Mouse (Mus musculus): ENCODE measurements around the gene Cd1d1. TPM values are rescaled to one million over a fixed set of nuclear protein-coding genes. Genes with fewer than 3 reads are reported as not detected.

Gene Cd1d1
- polyA plus RNA-seq, 1 experiment from 2014 or later, result 38.6 TPM

GRCm38 (mm10) chr3:86983382-86983781 lies 15.9 kb downstream of the Cd1d1 start:
- 54% methylated on average over 6 of the region's 6 CpGs for WGBS
- Histone ChIP-seq H3K4me2 (ENCODE audit: low read depth, low read length) (no peak overlapping the region), H3K9me3 (ENCODE audit: control insufficient read depth, low read length) (no peaks in the 10 kb centered on the region), H3K4me3 (ENCODE audit: low read length) (no peak overlapping the region), H3K4me1 (replicated peaks; ENCODE audit: control insufficient read depth, insufficient read depth, low read length) (no peaks in the 10 kb centered on the region), H3K36me3 (ENCODE audit: control insufficient read depth, insufficient read depth, low read length) (no peaks in the 10 kb centered on the region), H3K27ac (ENCODE audit: low read length) (no peak overlapping the region), H3K27me3 (ENCODE audit: control insufficient read depth, insufficient read depth, low read depth, low read length) (no peaks in the 10 kb centered on the region), H3K9ac (ENCODE audit: low read length) (no peak overlapping the region)
- no peak; the same call in 1 of the 2 replicates for ATAC-seq (ENCODE audit: low read depth)

GRCm38 (mm10) chr3:86976546-86976945 lies 22.7 kb downstream of the Cd1d1 start:
- Histone ChIP-seq H3K4me1 (replicated peaks; ENCODE audit: control insufficient read depth, insufficient read depth, low read length) (no peaks in the 10 kb centered on the region), H3K27me3 (ENCODE audit: control insufficient read depth, insufficient read depth, low read depth, low read length) (no peaks in the 10 kb centered on the region), H3K4me2 (ENCODE audit: low read depth, low read length) (no peak overlapping the region), H3K9ac (ENCODE audit: low read length) (no peak overlapping the region), H3K36me3 (ENCODE audit: control insufficient read depth, insufficient read depth, low read length) (no peaks in the 10 kb centered on the region), H3K27ac (ENCODE audit: low read length) (no peak overlapping the region), H3K4me3 (ENCODE audit: low read length) (no peak overlapping the region), H3K9me3 (ENCODE audit: control insufficient read depth, low read length) (no peaks in the 10 kb centered on the region)
- no peak for ATAC-seq (ENCODE audit: low read depth)
- 12% methylated on average over 8 of the region's 8 CpGs for WGBS

- ATAC-seq (ENCODE audit: low read depth), result no peak
- WGBS, result 85% methylated on average over 2 of the region's 2 CpGs
- no peak overlapping the region for H3K27ac ChIP-seq (ENCODE audit: low read length)
- H3K4me3 ChIP-seq (ENCODE audit: low read length), result no peak overlapping the region
- H3K9ac ChIP-seq (ENCODE audit: low read length), result no peak overlapping the region
- H3K4me1 ChIP-seq (replicated peaks; ENCODE audit: control insufficient read depth, insufficient read depth, low read length), result no peaks in the 10 kb centered on the region
- H3K27me3 ChIP-seq (ENCODE audit: control insufficient read depth, insufficient read depth, low read depth, low read length), result no peaks in the 10 kb centered on the region
- no peaks in the 10 kb centered on the region for H3K9me3 ChIP-seq (ENCODE audit: control insufficient read depth, low read length)
- H3K4me2 ChIP-seq (ENCODE audit: low read depth, low read length), result no peak overlapping the region
- H3K36me3 ChIP-seq (ENCODE audit: control insufficient read depth, insufficient read depth, low read length), result no peaks in the 10 kb centered on the region
These were observed 24.1 kb downstream of the Cd1d1 start for GRCm38 (mm10) chr3:86975150-86975549.

GRCm38 (mm10) chr3:86962665-86963435 lies 36.4 kb downstream of the Cd1d1 start:
- 79% methylated on average over 17 of the region's 17 CpGs for WGBS
- Histone ChIP-seq H3K4me3 (ENCODE audit: low read length) (no peak overlapping the region), H3K9me3 (ENCODE audit: control insufficient read depth, low read length) (no peaks in the 10 kb centered on the region), H3K4me1 (replicated peaks; ENCODE audit: control insufficient read depth, insufficient read depth, low read length) (no peaks in the 10 kb centered on the region), H3K36me3 (ENCODE audit: control insufficient read depth, insufficient read depth, low read length) (no peaks in the 10 kb centered on the region), H3K27me3 (ENCODE audit: control insufficient read depth, insufficient read depth, low read depth, low read length) (no peaks in the 10 kb centered on the region), H3K9ac (ENCODE audit: low read length) (no peak overlapping the region), H3K27ac (ENCODE audit: low read length) (no peak overlapping the region), H3K4me2 (ENCODE audit: low read depth, low read length) (no peak overlapping the region)
- ATAC-seq (ENCODE audit: low read depth), result no peak

- Histone ChIP-seq H3K4me3 (ENCODE audit: low read length) (no peak overlapping the region), H3K36me3 (ENCODE audit: control insufficient read depth, insufficient read depth, low read length) (no peaks in the 10 kb centered on the region), H3K27me3 (ENCODE audit: control insufficient read depth, insufficient read depth, low read depth, low read length) (no peaks in the 10 kb centered on the region), H3K9ac (ENCODE audit: low read length) (no peak overlapping the region), H3K4me2 (ENCODE audit: low read depth, low read length) (no peak overlapping the region), H3K9me3 (ENCODE audit: control insufficient read depth, low read length) (no peaks in the 10 kb centered on the region), H3K27ac (ENCODE audit: low read length) (no peak overlapping the region), H3K4me1 (replicated peaks; ENCODE audit: control insufficient read depth, insufficient read depth, low read length) (no peaks in the 10 kb centered on the region)
- ATAC-seq (ENCODE audit: low read depth), result no peak
- 78% methylated on average over 2 of the region's 2 CpGs for WGBS
These were observed 37.9 kb downstream of the Cd1d1 start for GRCm38 (mm10) chr3:86961395-86961669.

DNA sequence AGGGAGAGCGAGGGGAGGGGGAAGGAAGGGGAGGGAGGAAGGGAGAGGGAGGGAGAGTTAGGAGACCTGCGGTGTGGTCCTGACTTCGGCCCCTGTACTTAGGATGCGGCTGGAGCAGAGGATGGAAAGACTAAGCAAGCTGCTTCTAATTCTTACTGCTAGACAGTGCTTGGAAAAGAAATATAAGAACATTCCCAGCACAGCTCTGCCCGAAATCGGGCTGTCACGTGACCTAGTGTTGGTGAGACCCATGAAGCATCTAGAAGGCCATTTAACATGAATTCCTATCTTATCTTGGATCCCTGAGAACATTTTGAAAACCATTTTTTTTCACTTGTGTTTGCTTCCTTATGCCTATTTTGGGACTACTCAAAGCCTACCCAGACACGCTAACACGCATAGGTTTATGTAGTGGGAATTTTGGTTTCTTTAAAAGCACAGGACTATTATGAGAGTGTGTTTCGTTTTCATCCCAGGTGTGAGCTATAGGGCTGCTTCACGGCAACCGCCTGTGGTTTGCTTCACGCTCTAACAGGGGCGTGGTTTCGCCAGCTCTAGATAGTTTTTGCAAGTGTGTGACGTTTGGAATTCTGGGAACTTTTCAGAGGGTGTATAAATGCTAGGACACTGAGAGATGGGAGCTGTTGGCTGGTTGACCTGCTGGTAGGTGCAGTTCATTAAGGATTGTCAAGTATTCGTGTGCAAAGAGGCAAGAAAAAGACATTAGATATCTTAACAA lies 38.4 kb downstream of the Cd1d1 start:
- Histone ChIP-seq H3K27me3 (ENCODE audit: control insufficient read depth, insufficient read depth, low read depth, low read length) (no peaks in the 10 kb centered on the region), H3K4me3 (ENCODE audit: low read length) (no peak overlapping the region), H3K9ac (ENCODE audit: low read length) (no peak overlapping the region), H3K4me1 (replicated peaks; ENCODE audit: control insufficient read depth, insufficient read depth, low read length) (no peaks in the 10 kb centered on the region), H3K9me3 (ENCODE audit: control insufficient read depth, low read length) (no peaks in the 10 kb centered on the region), H3K36me3 (ENCODE audit: control insufficient read depth, insufficient read depth, low read length) (no peaks in the 10 kb centered on the region), H3K4me2 (ENCODE audit: low read depth, low read length) (no peak overlapping the region), H3K27ac (ENCODE audit: low read length) (no peak overlapping the region)
- WGBS, result 74% methylated on average over 17 of the region's 17 CpGs
- ATAC-seq (ENCODE audit: low read depth), result no peak

DNA sequence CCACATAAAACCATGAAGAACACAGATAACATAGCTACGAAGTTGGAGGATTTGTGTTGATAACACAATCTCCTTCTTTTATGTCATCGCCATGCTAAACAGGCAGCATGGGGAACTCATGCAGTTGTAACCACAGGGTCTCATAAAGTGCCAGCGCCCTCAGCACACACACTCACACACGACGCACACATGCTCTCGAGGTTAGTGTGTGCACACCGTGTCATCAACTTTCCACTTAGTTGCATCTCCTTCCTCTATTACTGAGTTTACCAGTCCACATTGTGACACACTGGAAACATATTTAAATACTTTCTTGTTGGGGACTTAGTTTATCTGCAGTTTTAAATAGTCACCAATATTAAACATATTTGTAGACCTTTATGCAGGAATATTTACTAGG lies 40.2 kb downstream of the Cd1d1 start:
- Histone ChIP-seq H3K9me3 (ENCODE audit: control insufficient read depth, low read length) (no peaks in the 10 kb centered on the region), H3K9ac (ENCODE audit: low read length) (no peak overlapping the region), H3K27me3 (ENCODE audit: control insufficient read depth, insufficient read depth, low read depth, low read length) (no peaks in the 10 kb centered on the region), H3K4me2 (ENCODE audit: low read depth, low read length) (no peak overlapping the region), H3K36me3 (ENCODE audit: control insufficient read depth, insufficient read depth, low read length) (no peaks in the 10 kb centered on the region), H3K27ac (ENCODE audit: low read length) (no peak overlapping the region), H3K4me1 (replicated peaks; ENCODE audit: control insufficient read depth, insufficient read depth, low read length) (no peaks in the 10 kb centered on the region), H3K4me3 (ENCODE audit: low read length) (no peak overlapping the region)
- no peak for ATAC-seq (ENCODE audit: low read depth)
- 82% methylated on average over 7 of the region's 7 CpGs for WGBS

GRCm38 (mm10) chr3:86955376-86955775 lies 43.9 kb downstream of the Cd1d1 start:
- no peaks in the 10 kb centered on the region for H3K27me3 ChIP-seq (ENCODE audit: control insufficient read depth, insufficient read depth, low read depth, low read length)
- H3K9me3 ChIP-seq (ENCODE audit: control insufficient read depth, low read length), result no peaks in the 10 kb centered on the region
- no peak for ATAC-seq (ENCODE audit: low read depth)

GRCm38 (mm10) chr3:86954521-86954920 lies 44.7 kb downstream of the Cd1d1 start:
- H3K4me3 ChIP-seq (ENCODE audit: low read length), result no peak overlapping the region
- no peak overlapping the region for H3K4me2 ChIP-seq (ENCODE audit: low read depth, low read length)
- no peaks in the 10 kb centered on the region for H3K36me3 ChIP-seq (ENCODE audit: control insufficient read depth, insufficient read depth, low read length)
- no peaks in the 10 kb centered on the region for H3K9me3 ChIP-seq (ENCODE audit: control insufficient read depth, low read length)
- no peak overlapping the region for H3K27ac ChIP-seq (ENCODE audit: low read length)
- H3K4me1 ChIP-seq (replicated peaks; ENCODE audit: control insufficient read depth, insufficient read depth, low read length), result no peaks in the 10 kb centered on the region
- no peaks in the 10 kb centered on the region for H3K27me3 ChIP-seq (ENCODE audit: control insufficient read depth, insufficient read depth, low read depth, low read length)
- no peak overlapping the region for H3K9ac ChIP-seq (ENCODE audit: low read length)
- ATAC-seq (ENCODE audit: low read depth), result peak; percentile 10; the same call in 1 of the 2 replicates
- WGBS, result 19% methylated on average over 1 of the region's 1 CpGs

More at GRCm38 (mm10) chr3:86955376-86955775, 43.9 kb downstream of the Cd1d1 start:
- Histone ChIP-seq H3K9ac (ENCODE audit: low read length) (no peak overlapping the region), H3K4me1 (replicated peaks; ENCODE audit: control insufficient read depth, insufficient read depth, low read length) (no peaks in the 10 kb centered on the region), H3K4me2 (ENCODE audit: low read depth, low read length) (no peak overlapping the region), H3K36me3 (ENCODE audit: control insufficient read depth, insufficient read depth, low read length) (no peaks in the 10 kb centered on the region), H3K27ac (ENCODE audit: low read length) (no peak overlapping the region), H3K4me3 (ENCODE audit: low read length) (no peak overlapping the region)
- 11% methylated on average over 4 of the region's 4 CpGs for WGBS

Measured in lung, embryonic 16.5 days (tissue).